Mouse (Mus musculus): ENCODE results near the gene Thrb.

DNA sequence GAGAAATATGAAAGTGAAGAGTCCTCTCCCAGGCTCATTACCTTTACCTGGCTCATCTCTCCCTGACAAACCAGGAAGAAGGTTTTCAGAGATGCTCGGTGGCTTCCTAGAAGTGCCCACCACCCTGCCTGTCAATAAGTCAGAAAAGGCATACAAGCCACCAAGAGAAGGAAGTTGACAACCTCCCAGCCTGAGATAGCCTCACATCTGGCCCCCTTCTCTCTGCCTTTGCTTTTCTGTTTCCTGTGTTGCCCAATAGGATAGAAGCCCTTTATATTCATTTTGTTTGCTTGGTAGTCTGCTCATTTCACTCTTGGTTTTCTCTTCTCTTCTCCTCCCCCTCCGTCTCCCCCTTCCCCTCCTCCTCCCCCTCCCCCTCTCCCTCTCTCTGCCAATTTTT, 273.4 kb downstream of the Thrb start:
- TF ChIP-seq GATA1 (IDR thresholded peaks at IDR 0.05; ENCODE audit: low read length): no peak
- TF ChIP-seq TAL1 (IDR thresholded peaks at IDR 0.05; ENCODE audit: low read length): no peak
